Mouse (Mus musculus): Measurements from ENCODE around the gene Ambra1. TPM values are rescaled to one million over a fixed set of nuclear protein-coding genes. Genes with fewer than 3 reads are reported as not detected.

The Ambra1 gene
- polyA plus RNA-seq (2012; rRNA removed) = 26.1 and 29.7 TPM in 2 replicates

DNA sequence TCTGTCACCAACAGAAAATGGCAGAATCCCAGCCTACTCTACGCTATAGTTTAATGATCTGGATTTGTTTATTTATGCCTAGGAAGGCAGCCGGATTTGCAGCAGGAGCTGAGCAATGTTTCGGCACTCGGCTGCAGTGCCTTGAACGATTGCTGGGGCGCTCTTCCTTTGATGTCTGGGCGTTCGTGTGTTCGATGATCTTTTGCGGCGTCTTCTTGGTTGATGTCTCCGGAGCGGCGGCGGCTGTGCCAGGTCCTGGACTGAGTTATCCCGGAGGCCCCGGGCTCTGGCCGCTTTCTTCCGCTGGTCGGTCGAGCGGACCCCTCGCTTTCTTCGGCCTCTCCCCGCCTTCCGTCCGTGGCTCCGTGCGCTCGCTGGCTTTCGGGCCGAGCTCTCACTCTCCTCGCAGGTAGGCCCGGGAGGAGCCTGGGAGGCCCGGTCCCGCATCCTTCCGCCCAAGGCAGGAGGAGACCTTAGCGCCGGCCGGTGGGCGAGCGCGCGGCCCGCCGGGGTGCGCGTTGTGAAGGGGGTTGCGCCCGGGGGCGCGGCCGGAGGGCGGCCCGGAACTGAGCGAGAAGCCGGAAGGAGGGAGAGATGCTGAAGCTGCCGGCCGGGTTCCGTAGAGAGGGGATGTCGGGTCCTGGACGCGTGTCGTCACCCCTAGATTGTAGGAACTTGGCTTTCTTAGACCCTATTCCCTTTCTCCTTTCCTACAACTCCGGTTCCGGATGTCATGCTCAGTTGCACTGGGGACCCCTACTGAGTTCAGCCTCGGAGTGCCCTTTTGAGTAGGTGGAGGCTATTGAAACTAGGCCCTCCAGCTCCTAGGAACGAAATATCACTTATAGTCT, at the start of gene Ambra1:
Ambra1 (plus strand) TSS at position 164 of the 851 bp plus-strand sequence.

GRCm38 (mm10) chr2:91710272-91711234, 19.4 kb upstream of the Ambra1 start, which contains the start of the genes Atg13 and Harbi1:
Gene Atg13, minus strand, starts transcription at chr2:91710576.
Gene Harbi1, plus strand, starts transcription at chr2:91710852.

DNA sequence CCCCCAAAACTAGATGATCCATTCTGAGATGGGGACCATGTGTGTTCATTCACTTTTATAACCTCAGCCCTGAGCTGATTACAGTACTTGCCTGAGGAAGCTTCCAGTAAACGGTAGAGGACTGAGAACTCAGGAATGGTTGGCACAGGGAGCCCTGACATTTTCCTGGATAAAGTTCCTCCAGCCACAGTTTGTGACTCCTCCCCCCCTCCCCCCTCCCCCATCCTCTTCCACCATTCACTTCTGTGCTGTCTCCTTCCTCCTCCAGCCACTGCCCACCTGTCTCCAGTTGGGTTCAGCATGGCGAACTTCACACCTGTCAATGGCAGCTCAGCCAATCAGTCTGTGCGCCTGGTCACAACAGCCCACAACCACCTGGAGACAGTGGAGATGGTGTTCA, 197.0 kb downstream of the Ambra1 start, which contains the start of gene Chrm4:
Chrm4 (plus strand) TSS at position 301 of the 400 bp plus-strand sequence.

GRCm38 (mm10) chr2:91932160-91932711, 202.3 kb downstream of the Ambra1 start, which contains the start of gene Mdk:
Gene Mdk, minus strand, starts transcription at chr2:91932297.

GRCm38 (mm10) chr2:91945483-91945882, 215.5 kb downstream of the Ambra1 start, which contains the start of gene Gm9821:
Gene Gm9821, plus strand, starts transcription at chr2:91945703.

Other genes starting within 250 kb of the Ambra1 start
- gene Ckap5, start 203.4 kb upstream of the Ambra1 start, polyA plus RNA-seq (2012; rRNA removed) = 5.8 and 6.8 TPM in 2 replicates
- gene F2, start 93.7 kb upstream of the Ambra1 start, polyA plus RNA-seq (2012; rRNA removed) = 0.88 and 1.6 TPM in 2 replicates
- 26.9 and 31.1 TPM in 2 replicates for gene Zfp408, start 80.3 kb upstream of the Ambra1 start, polyA plus RNA-seq (2012; rRNA removed)
- gene Arhgap1, start 80.3 kb upstream of the Ambra1 start, polyA plus RNA-seq (2012; rRNA removed) = 151 and 169 TPM in 2 replicates
- gene Atg13, start 19.6 kb upstream of the Ambra1 start, polyA plus RNA-seq (2012; rRNA removed) = 34.4 and 35.9 TPM in 2 replicates
- gene Harbi1, start 19.3 kb upstream of the Ambra1 start, polyA plus RNA-seq (2012; rRNA removed) = 2.4 and 3.1 TPM in 2 replicates
- gene Chrm4, start 197.1 kb downstream of the Ambra1 start, polyA plus RNA-seq (2012; rRNA removed) = 13.1 and 14.6 TPM in 2 replicates
- 94.6 and 120 TPM in 2 replicates for gene Mdk, start 202.2 kb downstream of the Ambra1 start, polyA plus RNA-seq (2012; rRNA removed)
- not detected in 2 replicates for gene Gm9821, start 215.6 kb downstream of the Ambra1 start, polyA plus RNA-seq (2012; rRNA removed)
- 220 and 261 TPM in 2 replicates for gene Dgkz, start 245.7 kb downstream of the Ambra1 start, polyA plus RNA-seq (2012; rRNA removed)

Measured in ovary, adult 2 months (tissue).